Mouse (Mus musculus): ENCODE results near the gene Slc4a1. TPM values are rescaled to one million over a fixed set of nuclear protein-coding genes. Genes with fewer than 3 reads are reported as not detected.

Gene Slc4a1
- total RNA-seq, 1 experiment from 2014 or later = 10.4 TPM

- ATAC-seq (replicated peaks; ENCODE audit: insufficient number of reproducible peaks, low FRiP score, low TSS enrichment, poor library complexity, severe bottlenecking) = peak; percentile 48
Measured at GRCm38 (mm10) chr11:102316572-102317297, 49.3 kb downstream of the Slc4a1 start.

- ATAC-seq (replicated peaks; ENCODE audit: insufficient number of reproducible peaks, low FRiP score, low TSS enrichment, poor library complexity, severe bottlenecking) = no peak; the same call in 1 of the 2 replicates
Measured at GRCm38 (mm10) chr11:102315690-102316571, 50.1 kb downstream of the Slc4a1 start.

- no peak for ATAC-seq (replicated peaks; ENCODE audit: insufficient number of reproducible peaks, low FRiP score, low TSS enrichment, poor library complexity, severe bottlenecking)
Measured at GRCm38 (mm10) chr11:102314321-102314720, 51.7 kb downstream of the Slc4a1 start.

GRCm38 (mm10) chr11:102312586-102312985, 53.4 kb downstream of the Slc4a1 start:
- ATAC-seq (replicated peaks; ENCODE audit: insufficient number of reproducible peaks, low FRiP score, low TSS enrichment, poor library complexity, severe bottlenecking) = no peak

- no peak for ATAC-seq (replicated peaks; ENCODE audit: insufficient number of reproducible peaks, low FRiP score, low TSS enrichment, poor library complexity, severe bottlenecking)
Measured at GRCm38 (mm10) chr11:102311966-102312365, 54.0 kb downstream of the Slc4a1 start.

GRCm38 (mm10) chr11:102310768-102311695, 55.0 kb downstream of the Slc4a1 start:
- no peak for ATAC-seq (replicated peaks; ENCODE audit: insufficient number of reproducible peaks, low FRiP score, low TSS enrichment, poor library complexity, severe bottlenecking)

GRCm38 (mm10) chr11:102309821-102310617, 56.0 kb downstream of the Slc4a1 start:
- ATAC-seq (replicated peaks; ENCODE audit: insufficient number of reproducible peaks, low FRiP score, low TSS enrichment, poor library complexity, severe bottlenecking) = no peak

- ATAC-seq (replicated peaks; ENCODE audit: insufficient number of reproducible peaks, low FRiP score, low TSS enrichment, poor library complexity, severe bottlenecking) = peak; percentile 92
Measured at GRCm38 (mm10) chr11:102308979-102309378, 57.0 kb downstream of the Slc4a1 start.

- no peak for ATAC-seq (replicated peaks; ENCODE audit: insufficient number of reproducible peaks, low FRiP score, low TSS enrichment, poor library complexity, severe bottlenecking)
Measured at GRCm38 (mm10) chr11:102308104-102308503, 57.9 kb downstream of the Slc4a1 start.

GRCm38 (mm10) chr11:102305359-102305758, 60.6 kb downstream of the Slc4a1 start:
- ATAC-seq (replicated peaks; ENCODE audit: insufficient number of reproducible peaks, low FRiP score, low TSS enrichment, poor library complexity, severe bottlenecking) = no peak

GRCm38 (mm10) chr11:102304141-102304540, 61.9 kb downstream of the Slc4a1 start:
- ATAC-seq (replicated peaks; ENCODE audit: insufficient number of reproducible peaks, low FRiP score, low TSS enrichment, poor library complexity, severe bottlenecking) = no peak

GRCm38 (mm10) chr11:102299839-102300238, 66.2 kb downstream of the Slc4a1 start:
- ATAC-seq (replicated peaks; ENCODE audit: insufficient number of reproducible peaks, low FRiP score, low TSS enrichment, poor library complexity, severe bottlenecking) = no peak

Other genes with a start within 250 kb of the Slc4a1 start
- gene Nags, start 220.7 kb downstream of the Slc4a1 start, total RNA-seq (2017) = not detected in 3 replicates
- gene Tmem101, start 209.8 kb downstream of the Slc4a1 start, total RNA-seq (2017) = 3.1 to 9.5 TPM (median 5.5 TPM) in 3 replicates
- gene Lsm12, start 180.9 kb downstream of the Slc4a1 start, total RNA-seq (2017) = 26.7 to 93.0 TPM (median 26.9 TPM) in 3 replicates
- 6.1 to 10.7 TPM (median 9.1 TPM) in 3 replicates for gene G6pc3, start 176.6 kb downstream of the Slc4a1 start, total RNA-seq (2017)
- 46.5 to 54.0 TPM (median 51.7 TPM) in 3 replicates for gene Hdac5, start 136.0 kb downstream of the Slc4a1 start, total RNA-seq (2017)
- not detected in 3 replicates for gene BC030867, start 117.3 kb downstream of the Slc4a1 start, total RNA-seq (2017)
- not detected in 3 replicates for gene Asb16, start 97.5 kb downstream of the Slc4a1 start, total RNA-seq (2017)
- gene Tmub2, start 81.3 kb downstream of the Slc4a1 start, total RNA-seq (2017) = 25.7 to 34.3 TPM (median 26.5 TPM) in 3 replicates
- 29.9 to 43.6 TPM (median 29.9 TPM) in 3 replicates for gene Atxn7l3, start 69.6 kb downstream of the Slc4a1 start, total RNA-seq (2017)
- gene Ubtf, start 46.5 kb downstream of the Slc4a1 start, total RNA-seq (2017) = 160 to 166 TPM (median 161 TPM) in 3 replicates
- gene Rundc3a, start 27.2 kb upstream of the Slc4a1 start, total RNA-seq (2017) = 4.8 TPM in 1 of 3 replicates, not detected in the others
- gene Slc25a39, start 41.7 kb upstream of the Slc4a1 start, total RNA-seq (2017) = 20.2 to 30.1 TPM (median 25.0 TPM) in 3 replicates
- gene Grn, start 64.1 kb upstream of the Slc4a1 start, total RNA-seq (2017) = 62.3 to 97.9 TPM (median 97.8 TPM) in 3 replicates
- gene Fam171a2, start 81.5 kb upstream of the Slc4a1 start, total RNA-seq (2017) = not detected in 3 replicates
- 50.3 to 142 TPM (median 82.3 TPM) in 3 replicates for gene Itga2b, start 103.9 kb upstream of the Slc4a1 start, total RNA-seq (2017)
- 25.6 to 52.6 TPM (median 34.8 TPM) in 3 replicates for gene Gpatch8, start 190.2 kb upstream of the Slc4a1 start, total RNA-seq (2017)
- not detected in 3 replicates for gene Gm11627, start 213.3 kb upstream of the Slc4a1 start, total RNA-seq (2017)
- not detected in 3 replicates for gene Fzd2, start 238.2 kb upstream of the Slc4a1 start, total RNA-seq (2017)